Mouse (Mus musculus) T-helper 2 cell (primary cell): Measurements from ENCODE around the gene Nr2e1.

Source experiments
- in situ Hi-C: fragments of 300-600 bp; cut with MboI, MseI; formaldehyde crosslinking; loops from one replicate; pipeline ENCODE4 v1.15.1; 2025; ENCODE audit warnings: high pct_unique_total_duplicates

Nr2e1 gene

GRCm38 (mm10) chr10:42583157-42583872, at the start of gene Nr2e1, which contains the start of gene Ostm1:
Gene Nr2e1, minus strand, starts transcription at chr10:42583632.
Gene Ostm1, plus strand, starts transcription at chr10:42583822.
- in situ Hi-C loops = no loop called here

- in situ Hi-C loops = no loop called here
These were observed 49.3 kb upstream of the Nr2e1 start for GRCm38 (mm10) chr10:42632453-42633360.

GRCm38 (mm10) chr10:42631754-42632452, 48.5 kb upstream of the Nr2e1 start:
- in situ Hi-C loops = no loop called here

- in situ Hi-C loops = no loop called here
These were observed 47.3 kb upstream of the Nr2e1 start for GRCm38 (mm10) chr10:42630596-42631355.

GRCm38 (mm10) chr10:42625907-42626306, 42.5 kb upstream of the Nr2e1 start:
- in situ Hi-C loops = no loop called here

GRCm38 (mm10) chr10:42618291-42618690, 34.9 kb upstream of the Nr2e1 start:
- in situ Hi-C loops = no loop called here

GRCm38 (mm10) chr10:42614766-42615165, 31.3 kb upstream of the Nr2e1 start:
- in situ Hi-C loops = no loop called here

GRCm38 (mm10) chr10:42613639-42614381, 30.4 kb upstream of the Nr2e1 start:
- in situ Hi-C loops = no loop called here

GRCm38 (mm10) chr10:42613075-42613474, 29.6 kb upstream of the Nr2e1 start:
- in situ Hi-C loops = no loop called here

- in situ Hi-C loops = loop anchor here (10.0 kb wide), 1 partner anchor 302 kb away; no protein-coding TSS in a partner anchor
These were observed 23.3 kb upstream of the Nr2e1 start for GRCm38 (mm10) chr10:42606757-42607156.

GRCm38 (mm10) chr10:42604874-42605273, 21.4 kb upstream of the Nr2e1 start:
- in situ Hi-C loops = loop anchor here (10.0 kb wide), 1 partner anchor 300 kb away; no protein-coding TSS in a partner anchor

- in situ Hi-C loops = loop anchor here (10.0 kb wide), 1 partner anchor 297 kb away; no protein-coding TSS in a partner anchor
These were observed 18.1 kb upstream of the Nr2e1 start for GRCm38 (mm10) chr10:42601556-42601955.

- in situ Hi-C loops = no loop called here
These were observed 15.2 kb upstream of the Nr2e1 start for GRCm38 (mm10) chr10:42598615-42599014.

GRCm38 (mm10) chr10:42593201-42593600, 9.8 kb upstream of the Nr2e1 start:
- in situ Hi-C loops = no loop called here

- in situ Hi-C loops = no loop called here
These were observed 8.7 kb upstream of the Nr2e1 start for GRCm38 (mm10) chr10:42591993-42592686.

GRCm38 (mm10) chr10:42591185-42591992, 8.0 kb upstream of the Nr2e1 start:
- in situ Hi-C loops = no loop called here

GRCm38 (mm10) chr10:42590261-42591184, 7.1 kb upstream of the Nr2e1 start:
- in situ Hi-C loops = no loop called here

GRCm38 (mm10) chr10:42589505-42589904, 6.1 kb upstream of the Nr2e1 start:
- in situ Hi-C loops = no loop called here
